Mouse (Mus musculus) erythroblast, embryonic 14.5 days (primary cell): Measurements from ENCODE around the gene Gm44511.

Experiments used
- GATA1 ChIP-seq: IDR thresholded peaks from 2 replicates; pipeline ENCODE4 v1.6.1; 2012; ENCODE audit warnings: low read length, inconsistent platforms, mixed read lengths
- TAL1 ChIP-seq: IDR thresholded peaks from 3 replicates; pipeline ENCODE4 v1.6.1; 2012; ENCODE audit warnings: low read length, inconsistent platforms, mixed read lengths

- TF ChIP-seq GATA1 (no peak), TAL1 (no peak)
Observed at GRCm38 (mm10) chr6:128797936-128798771, 28.0 kb downstream of the Gm44511 start.
